Mouse (Mus musculus): ENCODE measurements around the gene Hist1h1b. TPM values are rescaled to one million over a fixed set of nuclear protein-coding genes. Genes with fewer than 3 reads are reported as not detected.
"Not testable (repeated sequence)": the region's sequence is repeated elsewhere in the genome, so short reads cannot be mapped to it uniquely, and the experiment has no call there.

Gene Hist1h1b
- total and polyA plus RNA-seq, 2 experiments = 3.5 TPM; not detected in 1

GRCm38 (mm10) chr13:21750159-21751017, 30.0 kb downstream of the Hist1h1b start, which contains the start of gene Hist1h4k:
Gene Hist1h4k (minus strand): TSS chr13:21750505.
- H3K27ac ChIP-seq (replicated peaks; ENCODE audit: insufficient read depth, low read depth, low read length); H3K36me3 ChIP-seq (ENCODE audit: control insufficient read depth, insufficient read depth, low read length); H3K27me3 ChIP-seq (ENCODE audit: control insufficient read depth, insufficient read depth, low read length); H3K79me2 ChIP-seq (ENCODE audit: control insufficient read depth, insufficient read depth, low read length); H3K4me1 ChIP-seq (ENCODE audit: control insufficient read depth, insufficient read depth, low read length): not testable (repeated sequence)
- peak; percentile 64; the same call in 1 of the 2 replicates for TF ChIP-seq POLR2A (IDR thresholded peaks at IDR 0.05; ENCODE audit: extremely low read depth, insufficient read depth, low read length)
- Histone ChIP-seq H3K4me3 (ENCODE audit: insufficient read depth, low read depth, low read length) (peak within 1 kb of the TSS; percentile 55), H3K9ac (ENCODE audit: low read depth, low read length) (peak within 1 kb of the TSS; percentile 50)
- DNase-seq (ENCODE audit: extremely low read depth, low read depth, low spot score) = peak; percentile 29
- WGBS = under 1% methylated on average over 51 of the region's 56 CpGs

DNA sequence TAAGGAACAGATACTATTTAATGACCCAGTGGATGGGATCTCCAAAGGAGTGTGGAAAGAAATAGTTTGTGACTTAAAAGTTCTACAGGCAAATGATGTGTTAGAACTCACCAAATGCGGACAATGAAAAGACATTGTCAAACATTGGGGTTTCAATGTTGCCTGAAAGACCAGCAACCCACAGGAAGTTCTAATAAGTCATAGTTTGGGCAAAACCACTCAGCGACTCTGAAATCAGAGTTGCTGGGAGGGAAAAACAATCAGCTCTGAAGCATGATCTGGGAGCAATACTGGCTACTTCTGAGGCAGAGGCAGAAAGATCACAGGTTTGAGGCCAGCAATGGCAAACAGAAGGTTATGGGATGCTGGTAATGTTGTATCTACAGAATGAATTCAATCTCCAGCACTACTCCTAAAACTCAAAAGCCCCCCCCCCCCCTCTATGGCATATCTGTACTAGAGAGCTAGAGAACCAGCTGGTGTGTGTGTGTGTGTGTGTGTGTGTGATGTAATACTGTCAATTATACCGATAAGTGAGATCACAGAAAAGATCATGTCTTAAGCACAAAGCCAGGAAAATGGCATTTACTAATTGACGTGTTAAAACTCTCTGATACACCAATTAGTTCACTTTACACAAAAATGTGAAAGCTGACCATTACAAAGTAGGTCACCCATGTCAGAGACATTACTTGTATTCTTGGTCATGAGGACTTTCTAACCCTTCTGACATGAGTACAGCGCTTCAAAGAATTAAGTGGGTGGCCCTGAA, 30.9 kb downstream of the Hist1h1b start:
- Histone ChIP-seq H3K27ac (replicated peaks; ENCODE audit: insufficient read depth, low read depth, low read length) (no peak overlapping the region), H3K36me3 (ENCODE audit: control insufficient read depth, insufficient read depth, low read length) (peaks cover 2% of the 10 kb centered on the region; the same call in 1 of the 2 replicates), H3K27me3 (ENCODE audit: control insufficient read depth, insufficient read depth, low read length) (no peaks in the 10 kb centered on the region), H3K4me3 (ENCODE audit: insufficient read depth, low read depth, low read length) (peak overlapping the region; percentile 55), H3K4me1 (ENCODE audit: control insufficient read depth, insufficient read depth, low read length) (peaks cover 6% of the 10 kb centered on the region), H3K79me2 (ENCODE audit: control insufficient read depth, insufficient read depth, low read length) (no peaks in the 10 kb centered on the region; the same call in 1 of the 2 replicates), H3K9ac (ENCODE audit: low read depth, low read length) (peak overlapping the region; percentile 28)
- no peak for TF ChIP-seq POLR2A (IDR thresholded peaks at IDR 0.05; ENCODE audit: extremely low read depth, insufficient read depth, low read length)
- TF ChIP-seq CTCF (IDR thresholded peaks at IDR 0.05; ENCODE audit: low read depth, low read length) = no peak
- DNase-seq (ENCODE audit: extremely low read depth, low read depth, low spot score) = no peak
- 13% methylated on average over 5 of the region's 5 CpGs for WGBS

GRCm38 (mm10) chr13:21745006-21745405, 35.4 kb downstream of the Hist1h1b start:
- Histone ChIP-seq H3K4me1 (ENCODE audit: control insufficient read depth, insufficient read depth, low read length) (peaks cover 3% of the 10 kb centered on the region), H3K9ac (ENCODE audit: low read depth, low read length) (no peak overlapping the region), H3K79me2 (ENCODE audit: control insufficient read depth, insufficient read depth, low read length) (no peaks in the 10 kb centered on the region; the same call in 1 of the 2 replicates), H3K36me3 (ENCODE audit: control insufficient read depth, insufficient read depth, low read length) (peaks cover 2% of the 10 kb centered on the region; the same call in 1 of the 2 replicates), H3K4me3 (ENCODE audit: insufficient read depth, low read depth, low read length) (no peak overlapping the region), H3K27me3 (ENCODE audit: control insufficient read depth, insufficient read depth, low read length) (no peaks in the 10 kb centered on the region), H3K27ac (replicated peaks; ENCODE audit: insufficient read depth, low read depth, low read length) (no peak overlapping the region)
- 84% methylated on average over 1 of the region's 1 CpGs for WGBS
- TF ChIP-seq CTCF (IDR thresholded peaks at IDR 0.05; ENCODE audit: low read depth, low read length) (no peak), POLR2A (IDR thresholded peaks at IDR 0.05; ENCODE audit: extremely low read depth, insufficient read depth, low read length) (no peak)
- DNase-seq (ENCODE audit: extremely low read depth, low read depth, low spot score) = no peak

- H3K36me3 ChIP-seq (ENCODE audit: control insufficient read depth, insufficient read depth, low read length); H3K27me3 ChIP-seq (ENCODE audit: control insufficient read depth, insufficient read depth, low read length); H3K4me1 ChIP-seq (ENCODE audit: control insufficient read depth, insufficient read depth, low read length); H3K79me2 ChIP-seq (ENCODE audit: control insufficient read depth, insufficient read depth, low read length): not testable (repeated sequence)
- Histone ChIP-seq H3K4me3 (ENCODE audit: insufficient read depth, low read depth, low read length) (peak within 1 kb of the TSS; percentile 93), H3K27ac (replicated peaks; ENCODE audit: insufficient read depth, low read depth, low read length) (0 out of 2 replicates have a peak within 1 kb of the TSS, but pooled peaks have one; percentile 12), H3K9ac (ENCODE audit: low read depth, low read length) (peak within 1 kb of the TSS; percentile 57)
- peak; percentile 38 for DNase-seq (ENCODE audit: extremely low read depth, low read depth, low spot score)
- TF ChIP-seq POLR2A (IDR thresholded peaks at IDR 0.05; ENCODE audit: extremely low read depth, insufficient read depth, low read length) = peak; percentile 70
- 2% methylated on average over 47 of the region's 56 CpGs for WGBS
These were observed 45.3 kb downstream of the Hist1h1b start, which contains the start of gene Hist1h4j for GRCm38 (mm10) chr13:21734906-21735767. Gene Hist1h4j (plus strand): TSS chr13:21735064.

Data from liver, adult 2 months (tissue).